Mouse (Mus musculus): ENCODE measurements around the gene Serpina12.

Gene Serpina12

GRCm38 (mm10) chr12:104044343-104044742 lies at the start of gene Serpina12:
Serpina12 (minus strand) TSS chr12:104044443.
- DNase-seq: no peak

GRCm38 (mm10) chr12:104091303-104091702 lies 47.1 kb upstream of the Serpina12 start:
- DNase-seq: no peak

- no peak for DNase-seq
Observed at GRCm38 (mm10) chr12:104090119-104090518, 45.9 kb upstream of the Serpina12 start.

GRCm38 (mm10) chr12:104072286-104072685 lies 28.0 kb upstream of the Serpina12 start:
- DNase-seq: no peak

- no peak for DNase-seq
Observed at GRCm38 (mm10) chr12:104071708-104072107, 27.5 kb upstream of the Serpina12 start.

- peak; percentile 71 to 93 for DNase-seq
Observed at GRCm38 (mm10) chr12:104069620-104070019, 25.4 kb upstream of the Serpina12 start.

GRCm38 (mm10) chr12:104067549-104067948 lies 23.3 kb upstream of the Serpina12 start:
- peak; percentile 45 to 55 for DNase-seq

GRCm38 (mm10) chr12:104066241-104066640 lies 22.0 kb upstream of the Serpina12 start:
- DNase-seq: peak; percentile 56 to 81

GRCm38 (mm10) chr12:104064996-104065395 lies 20.8 kb upstream of the Serpina12 start:
- DNase-seq: no peak

GRCm38 (mm10) chr12:104064532-104064931 lies 20.3 kb upstream of the Serpina12 start:
- no peak for DNase-seq

- no peak for DNase-seq
Observed at GRCm38 (mm10) chr12:104061862-104062261, 17.6 kb upstream of the Serpina12 start.

- no peak for DNase-seq
Observed at GRCm38 (mm10) chr12:104060126-104060525, 15.9 kb upstream of the Serpina12 start.

GRCm38 (mm10) chr12:104057531-104057930 lies 13.3 kb upstream of the Serpina12 start:
- no peak for DNase-seq

GRCm38 (mm10) chr12:104057050-104057449 lies 12.8 kb upstream of the Serpina12 start:
- DNase-seq: peak in 1 of 2 experiments; percentile 21

- DNase-seq: no peak
Observed at GRCm38 (mm10) chr12:104055755-104056154, 11.5 kb upstream of the Serpina12 start.

- no peak for DNase-seq
Observed at GRCm38 (mm10) chr12:104053995-104054394, 9.8 kb upstream of the Serpina12 start.

GRCm38 (mm10) chr12:104045713-104046112 lies 1.5 kb upstream of the Serpina12 start:
- peak in 1 of 2 experiments; percentile 11 for DNase-seq

- DNase-seq: no peak
Observed at GRCm38 (mm10) chr12:104042753-104043152, 1.5 kb downstream of the Serpina12 start.

GRCm38 (mm10) chr12:104041401-104041800 lies 2.8 kb downstream of the Serpina12 start:
- no peak for DNase-seq

GRCm38 (mm10) chr12:104038181-104038580 lies 6.1 kb downstream of the Serpina12 start:
- DNase-seq: no peak

GRCm38 (mm10) chr12:104033752-104034151 lies 10.5 kb downstream of the Serpina12 start:
- DNase-seq: no peak

GRCm38 (mm10) chr12:104029986-104030385 lies 14.3 kb downstream of the Serpina12 start:
- peak; percentile 9 to 53 for DNase-seq

GRCm38 (mm10) chr12:104015280-104015679 lies 29.0 kb downstream of the Serpina12 start:
- no peak for DNase-seq

- DNase-seq: no peak
Observed at GRCm38 (mm10) chr12:104013620-104014019, 30.6 kb downstream of the Serpina12 start, which contains the start of gene Serpina9. Serpina9 (minus strand) TSS chr12:104013755.

- DNase-seq: no peak
Observed at GRCm38 (mm10) chr12:104004689-104005088, 39.6 kb downstream of the Serpina12 start.
